Mouse (Mus musculus) neural tube, embryonic 13.5 days (tissue): ENCODE results near the gene Papss1. TPM values are rescaled to one million over a fixed set of nuclear protein-coding genes. Genes with fewer than 3 reads are reported as not detected.

Source experiments
- ATAC-seq: fragments of 200-750 bp; cut with Nextera tagmentation; 2 replicates; pipeline ENCODE4 v1.8.0; 2017; ENCODE audit warnings: low read depth, mild to moderate bottlenecking, moderate TSS enrichment, moderate library complexity
- H3K27ac ChIP-seq: fragments of 300-500 bp; sonication (generic); replicated peaks from 2 replicates; pipeline ENCODE4 v1.5.1; 2015; ENCODE audit warnings: moderate library complexity, mild to moderate bottlenecking, inconsistent platforms
- H3K27me3 ChIP-seq: fragments of 300-500 bp; sonication (generic); 2 replicates; pipeline ENCODE4 v1.6.1; 2015; ENCODE audit warnings: mild to moderate bottlenecking, inconsistent platforms
- H3K36me3 ChIP-seq: fragments of 300-500 bp; sonication (generic); 2 replicates; pipeline ENCODE4 v1.6.1; 2015; ENCODE audit warnings: mild to moderate bottlenecking, inconsistent platforms
- H3K4me1 ChIP-seq: fragments of 300-500 bp; sonication (generic); replicated peaks from 2 replicates; pipeline ENCODE4 v1.6.1; 2015; ENCODE audit warnings: inconsistent platforms
- H3K4me2 ChIP-seq: fragments of 300-500 bp; sonication (generic); 2 replicates; pipeline ENCODE4 v1.6.1; 2015; ENCODE audit warnings: inconsistent platforms, mild to moderate bottlenecking, moderate library complexity
- H3K4me3 ChIP-seq: fragments of 300-500 bp; sonication (generic); 2 replicates; pipeline ENCODE4 v1.5.1; 2015; ENCODE audit warnings: mild to moderate bottlenecking, inconsistent platforms
- H3K9ac ChIP-seq: fragments of 300-500 bp; sonication (generic); 2 replicates; pipeline ENCODE4 v1.6.1; 2015; ENCODE audit warnings: moderate library complexity, mild to moderate bottlenecking, inconsistent platforms
- H3K9me3 ChIP-seq: fragments of 300-500 bp; sonication (generic); 2 replicates; pipeline ENCODE4 v1.6.1; 2016; ENCODE audit warnings: inconsistent platforms
- WGBS: fragments of 180-500 bp; shearing (Covaris S2); methylation state at CpG from one replicate; pipeline ENCODE4 v1.1.7; 2015; 5-methylcytosine and 5-hydroxymethylcytosine counted together
- polyA plus RNA-seq: library from polyadenylated mRNA; unstranded; fragments of >200 nt; fragmentation: Nextera tagmentation; extraction: Ambion mirVana; gene quantifications from 2 replicates; pipeline ENCODE4 v1.2.1, GENCODE M21; 2015

The Papss1 gene
- polyA plus RNA-seq, 1 experiment from 2014 or later = 115 TPM

- no peak overlapping the region for H3K9ac ChIP-seq
- no peak overlapping the region for H3K4me3 ChIP-seq
- H3K27me3 ChIP-seq = no peaks in the 10 kb centered on the region
- H3K4me2 ChIP-seq = no peak overlapping the region
- no peaks in the 10 kb centered on the region for H3K9me3 ChIP-seq
- 43% methylated on average over 9 of the region's 9 CpGs for WGBS
- H3K27ac ChIP-seq = no peak overlapping the region
- no peaks in the 10 kb centered on the region for H3K4me1 ChIP-seq
- H3K36me3 ChIP-seq = no peaks in the 10 kb centered on the region
- ATAC-seq = peak; percentile 61; the same call in 1 of the 2 replicates
Observed at GRCm38 (mm10) chr3:131552349-131553254, 12.0 kb upstream of the Papss1 start.

GRCm38 (mm10) chr3:131555771-131556170 lies 8.8 kb upstream of the Papss1 start:
- Histone ChIP-seq H3K27ac (no peak overlapping the region), H3K9ac (no peak overlapping the region), H3K4me3 (no peak overlapping the region), H3K4me1 (no peaks in the 10 kb centered on the region), H3K9me3 (no peaks in the 10 kb centered on the region), H3K27me3 (no peaks in the 10 kb centered on the region), H3K4me2 (no peak overlapping the region), H3K36me3 (no peaks in the 10 kb centered on the region)
- ATAC-seq = no peak

- Histone ChIP-seq H3K4me3 (no peak overlapping the region), H3K4me1 (peaks cover 21% of the 10 kb centered on the region), H3K36me3 (no peaks in the 10 kb centered on the region), H3K27me3 (no peaks in the 10 kb centered on the region), H3K4me2 (no peak overlapping the region), H3K27ac (no peak overlapping the region), H3K9me3 (no peaks in the 10 kb centered on the region), H3K9ac (no peak overlapping the region)
- ATAC-seq = no peak
Observed at GRCm38 (mm10) chr3:131561591-131561990, 3.0 kb upstream of the Papss1 start.

GRCm38 (mm10) chr3:131565257-131565610 lies 666 bp downstream of the Papss1 start:
- WGBS = 3% methylated on average over 9 of the region's 9 CpGs
- Histone ChIP-seq H3K9ac (peak overlapping the region; percentile 78), H3K4me3 (peak overlapping the region; percentile 55), H3K9me3 (no peaks in the 10 kb centered on the region), H3K27ac (peak overlapping the region; percentile 93), H3K4me2 (peak overlapping the region; percentile 65), H3K4me1 (peaks cover 27% of the 10 kb centered on the region), H3K27me3 (no peaks in the 10 kb centered on the region), H3K36me3 (peaks cover 3% of the 10 kb centered on the region; the same call in 1 of the 2 replicates)
- ATAC-seq = no peak; the same call in none of the 2 replicates

DNA sequence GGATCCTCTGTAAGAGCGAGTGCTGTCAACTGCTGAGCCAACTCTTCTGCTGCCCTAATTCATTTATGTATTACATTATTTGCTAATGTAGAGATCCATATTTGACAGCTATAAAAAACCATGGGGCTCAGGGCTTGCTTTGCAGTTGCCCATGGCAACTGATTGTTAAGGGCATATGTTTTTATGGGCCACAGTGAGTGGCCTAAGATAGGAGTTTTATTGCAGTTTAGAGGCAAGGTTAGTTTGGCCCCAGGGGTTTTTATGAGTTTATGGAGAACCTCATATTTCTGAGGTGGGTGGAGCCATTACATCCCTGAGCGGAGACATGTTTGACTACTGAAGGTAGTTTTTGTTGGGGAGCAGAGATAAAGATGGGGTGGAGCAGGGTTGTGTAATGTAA lies 1.7 kb downstream of the Papss1 start:
- Histone ChIP-seq H3K4me2 (peak overlapping the region; percentile 65), H3K36me3 (peaks cover 3% of the 10 kb centered on the region; the same call in 1 of the 2 replicates), H3K4me3 (peak overlapping the region; percentile 55), H3K27me3 (no peaks in the 10 kb centered on the region), H3K27ac (no peak overlapping the region), H3K9me3 (no peaks in the 10 kb centered on the region), H3K4me1 (peaks cover 29% of the 10 kb centered on the region), H3K9ac (peak overlapping the region; percentile 78; the same call in 1 of the 2 replicates)
- 68% methylated on average over 2 of the region's 2 CpGs for WGBS
- no peak for ATAC-seq

DNA sequence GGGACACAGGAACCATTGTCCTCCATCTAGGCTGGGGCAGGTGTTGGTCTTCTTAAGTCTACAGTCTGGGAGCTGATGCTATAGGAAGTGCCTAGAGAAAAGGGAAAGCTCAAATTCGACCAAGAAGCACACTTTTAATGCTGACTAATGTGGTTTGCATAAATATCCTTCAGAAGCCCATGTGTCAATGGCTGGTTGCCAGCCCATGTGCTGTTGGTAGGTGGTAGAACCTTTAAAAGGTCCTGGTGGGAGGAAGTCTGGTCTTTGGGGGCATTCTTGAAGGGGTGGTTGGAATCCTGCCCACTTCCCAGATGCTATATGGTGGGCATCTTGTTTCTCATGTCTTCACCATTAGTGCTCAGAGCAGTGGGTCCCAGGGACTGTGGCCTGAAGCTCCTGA lies 5.9 kb downstream of the Papss1 start:
- H3K4me1 ChIP-seq = peaks cover 19% of the 10 kb centered on the region
- no peaks in the 10 kb centered on the region for H3K9me3 ChIP-seq
- no peak overlapping the region for H3K9ac ChIP-seq
- 55% methylated on average over 1 of the region's 1 CpGs for WGBS
- H3K4me2 ChIP-seq = no peak overlapping the region
- no peak overlapping the region for H3K4me3 ChIP-seq
- H3K36me3 ChIP-seq = peaks cover 3% of the 10 kb centered on the region; the same call in 1 of the 2 replicates
- no peak overlapping the region for H3K27ac ChIP-seq
- no peak for ATAC-seq
- H3K27me3 ChIP-seq = no peaks in the 10 kb centered on the region

DNA sequence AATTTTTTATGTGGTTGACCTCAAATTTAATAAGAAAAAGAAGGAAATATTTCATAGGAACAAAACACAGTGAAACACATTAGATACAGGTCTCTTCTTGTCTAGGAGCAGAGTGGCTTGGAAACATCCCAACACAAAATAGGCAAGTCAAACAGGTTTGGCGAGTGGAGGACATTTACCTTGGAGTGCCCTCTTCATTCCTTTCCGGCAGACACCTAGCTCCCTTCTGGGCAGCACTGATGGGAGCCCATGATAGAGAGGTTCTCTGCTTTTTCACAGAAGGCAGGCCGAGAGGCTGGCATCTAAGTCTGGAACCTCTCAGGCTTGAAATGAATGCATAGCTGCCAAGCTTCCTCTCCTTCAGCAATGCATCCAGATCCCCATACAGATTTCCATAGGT lies 9.0 kb downstream of the Papss1 start:
- peaks cover 3% of the 10 kb centered on the region; the same call in 1 of the 2 replicates for H3K36me3 ChIP-seq
- ATAC-seq = no peak
- H3K4me3 ChIP-seq = no peak overlapping the region
- 91% methylated on average over 3 of the region's 3 CpGs for WGBS
- no peak overlapping the region for H3K9ac ChIP-seq
- no peak overlapping the region for H3K27ac ChIP-seq
- peaks cover 4% of the 10 kb centered on the region; the same call in 1 of the 2 replicates for H3K4me1 ChIP-seq
- no peaks in the 10 kb centered on the region for H3K9me3 ChIP-seq
- H3K27me3 ChIP-seq = no peaks in the 10 kb centered on the region
- H3K4me2 ChIP-seq = no peak overlapping the region

- H3K36me3 ChIP-seq = peaks cover 43% of the 10 kb centered on the region
- H3K9ac ChIP-seq = no peak overlapping the region
- 95% methylated on average over 7 of the region's 7 CpGs for WGBS
- ATAC-seq = no peak
- no peaks in the 10 kb centered on the region for H3K4me1 ChIP-seq
- no peak overlapping the region for H3K4me2 ChIP-seq
- no peak overlapping the region for H3K27ac ChIP-seq
- H3K4me3 ChIP-seq = no peak overlapping the region
- no peaks in the 10 kb centered on the region for H3K27me3 ChIP-seq
- no peaks in the 10 kb centered on the region for H3K9me3 ChIP-seq
Observed at GRCm38 (mm10) chr3:131578434-131579104, 14.0 kb downstream of the Papss1 start.

DNA sequence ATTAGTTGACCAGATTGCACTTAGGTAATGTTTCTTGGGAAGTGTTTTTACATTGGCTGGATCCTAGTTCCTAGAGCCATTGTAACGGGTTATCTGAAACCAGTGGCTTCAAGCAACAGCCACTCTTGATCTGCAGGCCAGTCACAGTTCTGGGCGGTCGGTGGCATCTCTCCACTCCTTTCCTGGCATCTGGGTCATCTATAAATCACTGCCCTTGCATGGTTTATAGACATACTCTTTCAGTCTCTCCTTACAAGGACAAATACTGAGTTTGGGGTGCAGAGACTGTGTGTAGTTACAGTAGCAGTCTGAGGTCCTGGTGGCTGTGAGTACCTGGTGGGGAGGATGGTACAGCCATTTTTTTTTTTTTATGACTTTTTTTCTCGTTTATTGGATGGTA lies 15.5 kb downstream of the Papss1 start:
- Histone ChIP-seq H3K27me3 (no peaks in the 10 kb centered on the region), H3K4me2 (no peak overlapping the region), H3K36me3 (peaks cover 58% of the 10 kb centered on the region), H3K9ac (no peak overlapping the region), H3K4me3 (no peak overlapping the region), H3K4me1 (no peaks in the 10 kb centered on the region), H3K27ac (no peak overlapping the region), H3K9me3 (no peaks in the 10 kb centered on the region)
- 80% methylated on average over 4 of the region's 4 CpGs for WGBS
- ATAC-seq = no peak

DNA sequence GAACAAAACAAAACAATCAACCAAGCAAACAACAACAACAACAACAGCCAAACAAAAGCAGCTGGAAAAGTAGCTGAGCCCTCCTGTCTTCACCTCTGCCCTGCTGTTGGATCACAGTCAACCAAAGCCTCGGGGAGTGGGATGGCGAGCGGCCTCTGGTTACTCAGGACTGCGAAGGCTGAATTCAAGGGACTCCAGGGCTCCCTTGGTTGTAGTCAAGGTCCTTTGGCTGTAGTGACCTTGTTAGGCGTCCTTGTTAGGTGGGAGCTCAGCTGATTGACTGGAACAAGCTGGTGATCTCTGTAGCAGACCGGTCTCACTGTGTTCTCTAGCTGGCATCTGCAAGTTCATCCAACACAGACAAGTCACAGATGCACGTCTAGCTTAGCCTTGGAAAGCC lies 16.5 kb downstream of the Papss1 start:
- H3K9ac ChIP-seq = no peak overlapping the region
- no peak for ATAC-seq

DNA sequence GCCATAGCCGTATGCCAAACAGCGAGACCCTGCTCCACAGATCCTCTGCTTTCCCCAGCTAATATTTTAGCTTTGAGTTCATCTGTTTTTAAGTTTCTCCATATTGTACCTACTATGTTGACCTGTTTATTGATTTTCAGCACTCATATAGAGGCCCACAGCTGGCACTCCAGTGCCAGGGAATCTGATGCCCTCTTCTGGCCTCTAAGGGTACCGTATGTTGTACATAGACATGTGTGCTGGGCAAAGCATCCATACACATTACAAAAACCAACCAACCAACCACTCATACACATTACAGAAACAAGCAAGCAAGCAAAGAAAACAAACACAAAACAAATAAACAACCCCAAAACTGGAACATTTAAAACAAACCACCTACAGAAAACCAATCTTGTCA lies 22.2 kb downstream of the Papss1 start:
- Histone ChIP-seq H3K36me3 (peaks cover 86% of the 10 kb centered on the region), H3K4me3 (no peak overlapping the region), H3K9me3 (no peaks in the 10 kb centered on the region), H3K27me3 (no peaks in the 10 kb centered on the region), H3K4me1 (no peaks in the 10 kb centered on the region), H3K27ac (no peak overlapping the region), H3K4me2 (no peak overlapping the region), H3K9ac (no peak overlapping the region)
- no peak for ATAC-seq
- whole genome bisulfite sequencing = 99% methylated on average over 3 of the region's 3 CpGs

More for the DNA sequence above, 16.5 kb downstream of the Papss1 start:
- Histone ChIP-seq H3K4me1 (no peaks in the 10 kb centered on the region), H3K27ac (no peak overlapping the region), H3K9me3 (no peaks in the 10 kb centered on the region), H3K4me2 (no peak overlapping the region), H3K4me3 (no peak overlapping the region), H3K36me3 (peaks cover 69% of the 10 kb centered on the region), H3K27me3 (no peaks in the 10 kb centered on the region)
- 91% methylated on average over 7 of the region's 7 CpGs for WGBS

DNA sequence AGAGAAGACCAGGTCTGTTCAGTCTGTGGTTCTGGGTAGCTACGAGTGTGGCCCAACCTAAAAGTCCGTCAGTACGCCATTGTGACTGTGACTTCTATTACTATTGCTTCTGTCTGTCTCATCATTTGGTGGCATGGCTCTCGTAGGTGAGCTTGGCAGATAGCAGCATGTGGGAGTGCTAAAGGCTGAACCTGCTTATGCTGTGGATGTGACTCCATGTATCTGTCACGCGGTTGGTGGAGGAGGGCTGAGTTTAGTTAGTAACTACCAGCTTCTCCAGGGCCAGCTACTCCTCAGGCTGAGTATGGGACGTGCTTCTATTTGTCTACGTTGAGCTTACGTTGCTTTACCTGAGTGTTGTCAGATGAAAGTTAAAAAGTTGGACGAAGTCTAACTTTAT lies 23.4 kb downstream of the Papss1 start:
- no peak overlapping the region for H3K4me3 ChIP-seq
- no peak overlapping the region for H3K27ac ChIP-seq
- no peaks in the 10 kb centered on the region for H3K4me1 ChIP-seq
- H3K27me3 ChIP-seq = no peaks in the 10 kb centered on the region
- peaks cover 74% of the 10 kb centered on the region for H3K36me3 ChIP-seq
- no peaks in the 10 kb centered on the region for H3K9me3 ChIP-seq
- ATAC-seq = no peak
- H3K9ac ChIP-seq = no peak overlapping the region
- WGBS = 96% methylated on average over 10 of the region's 10 CpGs
- H3K4me2 ChIP-seq = no peak overlapping the region
